Mouse (Mus musculus): ENCODE results near the gene Ide.

- no peak for TF ChIP-seq CTCF (IDR thresholded peaks at IDR 0.05; ENCODE audit: control insufficient read depth, insufficient read depth, insufficient read length)
- TF ChIP-seq MYOD1 (IDR thresholded peaks at IDR 0.05; ENCODE audit: control insufficient read depth, insufficient read length, low read depth), result no peak
- TF ChIP-seq CEBPB (IDR thresholded peaks at IDR 0.05; ENCODE audit: low read depth), result no peak
- TF ChIP-seq FOSL1 (IDR thresholded peaks at IDR 0.05; ENCODE audit: insufficient read depth, low read length, poor library complexity, severe bottlenecking), result no peak
- TF ChIP-seq USF1 (IDR thresholded peaks at IDR 0.05; ENCODE audit: low read depth), result no peak
These were observed 52.9 kb downstream of the Ide start for GRCm38 (mm10) chr19:37284775-37285174.

Measured in C2C12 (cell line).